Mouse (Mus musculus) stomach, embryonic 15.5 days (tissue): Measurements from ENCODE around the gene Swi5. TPM values are rescaled to one million over a fixed set of nuclear protein-coding genes. Genes with fewer than 3 reads are reported as not detected.
A peak's percentile ranks its signal among the peaks of the same experiment; 100 is the strongest.

Source experiments
- ATAC-seq: fragments of 200-750 bp; cut with Nextera tagmentation; 2 replicates; pipeline ENCODE4 v1.8.0; 2017; ENCODE audit warnings: low read depth, moderate number of reproducible peaks, moderate TSS enrichment; ENCODE audit not compliant: insufficient read depth, low FRiP score
- H3K27ac ChIP-seq: fragments of 300-500 bp; sonication (generic); 2 replicates; pipeline ENCODE4 v1.5.1; 2015; ENCODE audit warnings: mild to moderate bottlenecking, inconsistent platforms
- H3K27me3 ChIP-seq: fragments of 300-500 bp; sonication (generic); replicated peaks from 2 replicates; pipeline ENCODE4 v1.6.1; 2015; ENCODE audit warnings: inconsistent platforms
- H3K36me3 ChIP-seq: fragments of 300-500 bp; sonication (generic); 2 replicates; pipeline ENCODE4 v1.6.1; 2015; ENCODE audit warnings: inconsistent platforms
- H3K4me1 ChIP-seq: fragments of 300-500 bp; sonication (generic); 2 replicates; pipeline ENCODE4 v1.6.1; 2015; ENCODE audit warnings: inconsistent platforms
- H3K4me2 ChIP-seq: fragments of 300-500 bp; sonication (generic); 2 replicates; pipeline ENCODE4 v1.6.1; 2015; ENCODE audit warnings: mild to moderate bottlenecking, inconsistent platforms
- H3K4me3 ChIP-seq: fragments of 300-500 bp; sonication (generic); replicated peaks from 2 replicates; pipeline ENCODE4 v1.5.1; 2015; ENCODE audit warnings: inconsistent platforms
- H3K9ac ChIP-seq: fragments of 300-500 bp; sonication (generic); 2 replicates; pipeline ENCODE4 v1.6.1; 2015; ENCODE audit warnings: inconsistent platforms
- H3K9me3 ChIP-seq: fragments of 300-500 bp; sonication (generic); 2 replicates; pipeline ENCODE4 v1.6.1; 2016; ENCODE audit warnings: inconsistent platforms
- WGBS: fragments of 180-500 bp; shearing (Covaris S2); methylation state at CpG from one replicate; pipeline ENCODE4 v1.1.7; 2015; 5-methylcytosine and 5-hydroxymethylcytosine counted together
- polyA plus RNA-seq: library from polyadenylated mRNA; unstranded; fragments of >200 nt; fragmentation: Nextera tagmentation; extraction: Ambion mirVana; gene quantifications from 2 replicates; pipeline ENCODE4 v1.2.1, GENCODE M21; 2015

Swi5 gene
- 418 and 429 TPM in 2 replicates for polyA plus RNA-seq

DNA sequence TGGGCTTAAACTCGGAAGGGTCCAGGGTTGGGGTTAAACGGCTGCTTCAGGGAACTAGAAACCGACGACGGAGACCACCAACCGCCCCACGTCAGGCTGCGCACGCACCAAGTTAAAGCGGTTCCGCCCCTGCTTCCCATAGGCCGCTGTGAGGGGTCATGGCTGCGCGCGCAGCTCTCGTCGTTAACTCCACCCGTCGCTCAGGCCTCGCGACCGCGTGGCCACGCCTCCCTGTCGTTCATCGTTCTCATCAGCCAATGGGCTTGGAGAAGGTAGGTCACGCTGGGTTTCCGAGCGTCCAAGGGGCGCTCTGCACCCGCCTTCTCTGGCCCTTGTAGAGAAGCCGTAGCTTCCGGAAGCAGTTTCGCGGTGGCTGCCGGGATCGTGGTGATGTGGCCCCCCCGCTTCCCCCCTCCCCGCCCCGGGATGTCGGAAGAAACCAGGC is at the start of gene Swi5:
Swi5 (minus strand) TSS at position 153 of the 445 bp plus-strand sequence.
- H3K27ac ChIP-seq, result peak within 1 kb of the TSS; percentile 68
- peak within 1 kb of the TSS; percentile 91 for H3K9ac ChIP-seq
- under 1% methylated on average over 41 of the region's 41 CpGs for WGBS
- H3K4me2 ChIP-seq, result peak within 1 kb of the TSS; percentile 84
- ATAC-seq, result peak; percentile 99
- H3K4me3 ChIP-seq, result peak within 1 kb of the TSS; percentile 87
- H3K27me3 ChIP-seq, result no peaks in the 10 kb centered on the region
- peaks cover 16% of the 10 kb centered on the region for H3K4me1 ChIP-seq
- H3K36me3 ChIP-seq, result peaks cover 13% of the 10 kb centered on the region
- H3K9me3 ChIP-seq, result no peaks in the 10 kb centered on the region

DNA sequence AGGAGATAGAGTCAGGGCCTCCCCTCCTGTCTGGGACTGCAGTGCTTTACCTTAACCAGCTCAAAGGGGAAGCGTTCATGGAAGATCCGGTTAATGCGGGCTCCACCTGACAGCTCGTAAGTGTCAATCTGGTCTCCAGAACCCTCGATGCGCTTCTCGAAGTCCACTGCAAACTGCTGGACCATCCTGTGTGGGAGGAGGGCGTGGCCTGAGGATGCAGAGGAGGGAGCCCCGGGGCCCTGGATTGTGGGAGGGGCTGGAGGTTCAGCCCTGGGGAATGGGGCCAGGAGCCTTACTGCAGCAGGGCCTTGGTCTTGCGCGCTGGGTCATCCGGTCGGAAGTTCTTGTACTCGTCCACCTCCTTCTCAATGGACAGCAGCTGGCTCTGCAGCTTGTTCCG is 48.0 kb upstream of the Swi5 start:
- no peaks in the 10 kb centered on the region for H3K9me3 ChIP-seq
- 0 out of 2 replicates have a peak, but pooled peaks cover 2% of the 10 kb centered on the region for H3K4me1 ChIP-seq
- H3K27me3 ChIP-seq, result no peaks in the 10 kb centered on the region; the same call in 1 of the 2 replicates
- WGBS, result 52% methylated on average over 15 of the region's 15 CpGs
- no peaks in the 10 kb centered on the region for H3K36me3 ChIP-seq
- ATAC-seq, result no peak
- no peak overlapping the region for H3K4me2 ChIP-seq
- no peak overlapping the region for H3K27ac ChIP-seq
- no peak overlapping the region for H3K4me3 ChIP-seq
- no peak overlapping the region for H3K9ac ChIP-seq

DNA sequence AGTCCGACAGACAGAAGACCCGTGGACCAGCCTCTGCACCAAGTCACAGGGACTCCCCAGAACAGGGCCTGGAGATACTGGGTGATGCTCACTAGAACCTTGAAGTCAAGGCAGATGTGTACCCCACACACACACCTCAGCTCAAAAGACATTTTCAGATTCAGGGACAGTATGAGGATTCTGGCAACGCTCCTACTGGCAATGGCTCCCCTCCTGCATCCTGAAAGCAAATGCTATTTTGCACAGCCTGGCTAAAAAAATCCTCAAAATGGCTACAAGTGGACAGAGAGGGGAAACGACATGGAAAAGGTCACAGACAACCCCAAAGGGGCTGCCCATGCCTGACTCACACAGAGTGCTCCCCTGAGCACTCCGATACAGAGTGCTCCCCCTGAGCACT is 44.3 kb upstream of the Swi5 start:
- Histone ChIP-seq H3K4me3 (no peak overlapping the region), H3K27me3 (no peaks in the 10 kb centered on the region; the same call in 1 of the 2 replicates), H3K4me2 (no peak overlapping the region), H3K36me3 (no peaks in the 10 kb centered on the region), H3K27ac (no peak overlapping the region), H3K9ac (no peak overlapping the region), H3K4me1 (0 out of 2 replicates have a peak, but pooled peaks cover 5% of the 10 kb centered on the region), H3K9me3 (no peaks in the 10 kb centered on the region)
- no peak for ATAC-seq
- 89% methylated on average over 5 of the region's 5 CpGs for WGBS

DNA sequence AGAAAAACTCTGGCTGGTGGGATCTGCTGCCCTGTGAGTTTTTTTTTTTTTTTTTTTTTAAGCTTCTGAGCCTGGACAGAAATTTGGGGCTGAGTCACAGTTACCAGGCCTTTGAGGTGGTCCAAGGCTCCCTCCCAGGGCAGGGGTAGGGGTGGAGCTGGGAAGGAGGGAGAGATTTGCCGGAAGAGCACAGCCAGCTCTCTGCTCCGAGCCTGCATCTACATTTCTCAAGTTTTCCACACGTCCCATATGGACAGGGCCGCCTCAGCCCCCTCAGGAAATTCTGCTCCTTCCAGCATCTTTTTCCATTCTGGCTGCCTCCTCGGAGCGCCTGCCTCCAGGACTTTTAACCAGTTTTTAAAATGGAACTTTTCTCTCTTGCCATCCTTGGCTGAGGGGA is 41.7 kb upstream of the Swi5 start:
- Histone ChIP-seq H3K27ac (peak overlapping the region; percentile 74), H3K4me1 (0 out of 2 replicates have a peak, but pooled peaks cover 2% of the 10 kb centered on the region), H3K36me3 (no peaks in the 10 kb centered on the region), H3K9me3 (no peaks in the 10 kb centered on the region), H3K4me3 (no peak overlapping the region), H3K4me2 (no peak overlapping the region), H3K27me3 (no peaks in the 10 kb centered on the region), H3K9ac (no peak overlapping the region)
- no peak for ATAC-seq
- 34% methylated on average over 6 of the region's 6 CpGs for WGBS

DNA sequence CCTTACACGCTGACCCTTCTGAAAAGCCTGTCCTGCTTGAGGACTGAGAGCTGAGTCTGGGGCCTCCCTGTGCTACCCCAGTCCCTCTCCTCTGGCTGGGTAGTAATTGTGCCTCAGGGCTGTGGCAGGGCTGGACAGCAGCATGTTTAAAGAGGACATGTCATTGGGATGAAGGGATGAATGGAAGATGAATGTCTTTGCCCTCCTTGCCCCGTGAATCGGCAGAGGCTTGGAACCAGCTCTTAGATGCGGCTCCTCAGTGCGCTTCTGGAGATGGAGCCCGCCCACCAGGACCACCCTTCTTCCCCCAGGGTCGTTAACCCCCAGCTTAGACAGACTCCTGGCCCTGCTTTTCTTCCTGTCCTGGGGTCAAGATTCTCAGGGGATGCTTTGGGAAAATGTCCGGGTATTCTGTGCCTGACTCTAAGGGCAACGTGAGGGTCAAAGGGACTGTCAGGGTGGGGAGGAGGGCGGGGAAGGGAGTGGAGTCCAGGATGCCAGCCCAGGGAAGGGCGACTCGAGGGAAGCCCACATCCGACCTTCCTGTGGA is 41.1 kb upstream of the Swi5 start:
- H3K36me3 ChIP-seq, result no peaks in the 10 kb centered on the region
- H3K9me3 ChIP-seq, result no peaks in the 10 kb centered on the region
- 0 out of 2 replicates have a peak, but pooled peaks cover 2% of the 10 kb centered on the region for H3K4me1 ChIP-seq
- H3K9ac ChIP-seq, result no peak overlapping the region
- no peak overlapping the region for H3K4me3 ChIP-seq
- peak overlapping the region; percentile 59; the same call in 1 of the 2 replicates for H3K27ac ChIP-seq
- WGBS, result 39% methylated on average over 13 of the region's 13 CpGs
- H3K4me2 ChIP-seq, result no peak overlapping the region
- ATAC-seq, result no peak
- H3K27me3 ChIP-seq, result no peaks in the 10 kb centered on the region

DNA sequence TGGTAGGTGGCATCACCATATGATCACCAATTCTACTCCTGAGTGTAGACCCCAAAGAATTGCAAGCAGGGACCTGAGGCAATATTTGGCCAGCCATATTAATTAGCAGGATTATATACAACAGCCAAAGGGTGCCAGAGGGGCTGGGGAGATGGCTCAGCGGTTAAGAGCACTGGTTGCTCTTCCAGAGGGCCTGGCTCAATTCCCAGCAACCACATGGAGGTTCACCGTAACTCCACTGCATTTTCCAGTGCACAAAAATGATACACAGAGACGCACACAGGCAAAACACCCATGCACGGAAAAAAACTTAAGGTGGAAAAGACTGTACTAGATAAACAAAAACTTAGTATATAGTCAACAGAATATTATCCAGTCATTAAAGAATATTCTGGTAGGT is 39.3 kb upstream of the Swi5 start:
- Histone ChIP-seq H3K36me3 (no peaks in the 10 kb centered on the region), H3K9me3 (no peaks in the 10 kb centered on the region), H3K27me3 (no peaks in the 10 kb centered on the region), H3K9ac (no peak overlapping the region), H3K4me1 (0 out of 2 replicates have a peak, but pooled peaks cover 2% of the 10 kb centered on the region), H3K4me3 (no peak overlapping the region), H3K27ac (no peak overlapping the region), H3K4me2 (no peak overlapping the region)
- no peak for ATAC-seq
- WGBS, result 46% methylated on average over 4 of the region's 4 CpGs

DNA sequence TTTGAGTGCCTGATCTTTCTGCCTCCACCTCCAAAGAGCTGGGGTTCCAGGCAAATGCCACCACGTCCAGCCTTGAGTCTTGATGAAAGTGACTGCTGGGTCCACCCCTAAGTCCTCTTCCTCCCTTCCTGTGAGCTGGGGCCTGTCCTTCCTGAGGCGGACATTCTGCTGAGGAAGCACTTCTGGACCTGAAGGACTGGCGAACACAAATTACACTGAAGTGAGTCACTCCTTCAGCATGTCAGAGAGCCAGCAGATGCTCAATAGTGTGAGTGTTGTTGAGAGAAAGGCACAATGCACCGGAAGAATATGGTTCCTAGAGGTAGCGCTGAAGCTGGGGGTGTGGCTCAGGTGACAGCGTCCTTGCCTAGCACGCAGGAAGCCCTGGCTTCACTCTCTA is 37.5 kb upstream of the Swi5 start:
- peaks cover 7% of the 10 kb centered on the region for H3K4me1 ChIP-seq
- H3K4me2 ChIP-seq, result no peak overlapping the region
- no peaks in the 10 kb centered on the region for H3K9me3 ChIP-seq
- no peak for ATAC-seq
- H3K27me3 ChIP-seq, result no peaks in the 10 kb centered on the region
- H3K9ac ChIP-seq, result no peak overlapping the region
- no peaks in the 10 kb centered on the region for H3K36me3 ChIP-seq
- no peak overlapping the region for H3K27ac ChIP-seq
- 49% methylated on average over 7 of the region's 7 CpGs for WGBS
- no peak overlapping the region for H3K4me3 ChIP-seq

DNA sequence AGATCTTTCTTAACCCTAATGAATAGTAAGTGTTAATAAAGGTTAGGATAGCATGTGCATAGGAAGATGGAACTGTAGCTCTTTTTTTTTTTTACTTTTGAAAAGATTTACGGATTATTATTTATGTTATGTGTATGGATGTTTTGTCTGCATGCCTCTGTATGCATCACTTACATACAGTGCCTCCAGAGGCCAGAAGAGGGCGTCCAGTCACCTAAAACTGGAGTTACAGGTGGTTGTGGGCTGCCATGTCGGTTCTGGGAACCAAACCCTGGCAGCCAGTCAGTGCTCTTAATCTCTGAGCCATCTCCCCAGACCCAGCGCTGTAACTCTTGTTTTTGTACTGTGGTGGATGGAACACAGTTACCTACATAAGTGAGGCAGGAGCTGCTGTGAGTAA is 36.4 kb upstream of the Swi5 start:
- no peak for ATAC-seq
- H3K27ac ChIP-seq, result no peak overlapping the region
- H3K27me3 ChIP-seq, result no peaks in the 10 kb centered on the region
- H3K9me3 ChIP-seq, result no peaks in the 10 kb centered on the region
- H3K4me3 ChIP-seq, result no peak overlapping the region
- 60% methylated on average over 4 of the region's 4 CpGs for WGBS
- H3K36me3 ChIP-seq, result no peaks in the 10 kb centered on the region
- peaks cover 16% of the 10 kb centered on the region for H3K4me1 ChIP-seq
- H3K9ac ChIP-seq, result no peak overlapping the region
- no peak overlapping the region for H3K4me2 ChIP-seq

DNA sequence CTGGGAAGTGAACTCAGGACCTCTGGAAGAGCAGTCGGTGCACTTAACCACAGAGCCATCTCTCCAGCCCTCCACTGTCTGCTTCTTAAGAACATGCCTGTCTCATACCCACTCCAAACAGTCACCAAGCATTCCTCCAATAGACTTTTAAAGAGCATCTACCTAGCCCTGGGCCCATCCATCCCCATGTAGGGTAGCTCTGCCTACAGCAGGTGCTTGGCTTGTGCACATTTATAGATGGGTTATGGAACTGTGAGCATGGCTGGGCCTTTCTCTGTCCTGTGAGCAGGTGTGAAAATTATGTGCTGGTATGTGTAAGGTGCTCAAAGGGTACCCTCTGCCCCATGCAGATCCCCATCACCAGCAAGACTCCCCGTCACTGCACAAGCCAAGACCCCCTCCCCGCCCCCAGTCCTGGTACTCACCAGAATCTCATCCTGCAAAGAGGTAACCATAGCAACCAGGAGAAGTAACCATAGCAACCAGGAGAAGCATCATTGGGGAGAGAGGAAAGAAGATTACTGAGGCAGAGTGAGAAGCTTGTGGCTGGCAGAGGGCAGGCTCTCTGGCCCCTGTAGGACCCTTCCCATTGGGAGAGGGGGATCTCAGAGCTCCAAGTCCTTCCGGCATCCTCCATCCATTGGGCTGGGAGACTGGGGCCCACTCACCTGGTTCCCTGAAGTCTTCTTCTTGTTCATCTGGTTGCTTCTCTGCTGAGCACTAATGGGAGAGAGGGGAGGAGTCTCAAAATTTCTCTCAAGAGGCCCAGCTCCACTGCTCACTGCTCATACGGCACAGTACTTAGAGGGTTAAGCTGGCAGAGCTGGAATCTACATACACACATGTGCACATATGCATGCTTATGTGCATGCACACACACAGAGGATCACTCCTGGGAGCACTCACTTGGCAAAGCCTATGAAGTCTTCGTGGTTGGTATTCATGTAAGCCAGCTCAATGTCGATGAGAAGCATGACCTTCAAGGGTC is 35.2 kb upstream of the Swi5 start:
- ATAC-seq, result no peak
- H3K9me3 ChIP-seq, result no peaks in the 10 kb centered on the region
- H3K27ac ChIP-seq, result no peak overlapping the region
- 82% methylated on average over 7 of the region's 7 CpGs for WGBS
- H3K36me3 ChIP-seq, result no peaks in the 10 kb centered on the region
- peaks cover 19% of the 10 kb centered on the region for H3K4me1 ChIP-seq
- H3K4me2 ChIP-seq, result no peak overlapping the region
- no peak overlapping the region for H3K9ac ChIP-seq
- H3K4me3 ChIP-seq, result no peak overlapping the region
- H3K27me3 ChIP-seq, result no peaks in the 10 kb centered on the region

DNA sequence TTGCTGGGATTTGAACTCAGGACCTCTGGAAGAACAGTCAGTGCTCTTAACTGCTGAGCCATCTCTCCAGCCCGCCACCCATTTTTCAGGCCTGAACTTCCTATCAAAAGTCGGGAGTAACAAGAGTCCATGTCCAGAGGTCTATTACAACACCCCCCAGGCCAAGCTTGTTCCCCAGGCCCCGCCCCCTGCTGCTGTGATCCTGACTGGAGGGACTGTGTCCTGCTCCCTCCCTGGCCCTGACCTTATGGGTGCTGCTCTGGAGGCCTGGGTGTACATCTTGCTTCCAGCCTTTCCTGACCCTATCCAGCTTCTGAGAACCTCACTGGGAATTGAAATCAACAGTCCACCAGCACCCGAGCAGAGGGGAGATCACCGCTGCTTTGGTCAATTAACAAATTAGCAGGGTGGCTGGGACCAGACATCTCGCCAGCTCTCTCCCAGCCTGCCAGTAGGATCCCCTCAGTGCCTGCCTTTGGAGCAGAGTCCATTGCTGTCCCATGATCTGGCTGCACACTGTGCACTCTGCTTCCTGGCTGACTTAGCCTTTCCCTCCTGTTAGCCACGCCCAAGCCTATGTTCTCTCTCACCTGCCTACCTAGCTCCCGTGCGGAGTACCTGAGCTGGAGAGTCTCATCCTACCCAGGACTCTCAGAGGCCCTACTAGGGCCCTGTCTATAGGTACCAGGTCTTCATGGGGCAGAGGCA is 33.9 kb upstream of the Swi5 start:
- no peak overlapping the region for H3K4me3 ChIP-seq
- WGBS, result 70% methylated on average over 9 of the region's 9 CpGs
- no peak overlapping the region for H3K9ac ChIP-seq
- H3K4me2 ChIP-seq, result no peak overlapping the region
- H3K9me3 ChIP-seq, result no peaks in the 10 kb centered on the region
- H3K36me3 ChIP-seq, result no peaks in the 10 kb centered on the region
- H3K27me3 ChIP-seq, result no peaks in the 10 kb centered on the region
- ATAC-seq, result no peak
- H3K4me1 ChIP-seq, result peaks cover 31% of the 10 kb centered on the region
- 0 out of 2 replicates have a peak overlapping the region, but pooled peaks have one; percentile 16 for H3K27ac ChIP-seq

DNA sequence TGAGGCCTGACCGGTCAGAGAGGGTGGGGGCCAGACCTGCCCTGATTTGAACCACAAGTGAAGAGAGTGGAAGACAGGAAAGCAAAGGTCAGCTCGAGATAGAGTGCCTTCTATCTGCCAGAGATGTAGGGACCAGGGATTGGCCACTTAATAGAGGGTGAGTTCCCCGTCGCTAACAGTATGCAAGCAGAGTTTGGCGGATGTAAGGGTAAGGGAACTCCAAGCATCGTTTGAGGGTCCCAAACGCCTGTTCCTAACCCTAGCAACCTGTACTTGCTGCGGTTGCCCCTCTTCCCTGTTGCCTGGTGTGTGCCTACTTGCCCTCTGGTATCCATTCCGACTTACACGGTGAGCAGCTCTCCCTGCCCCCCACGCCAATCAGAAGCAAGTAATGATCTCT is 32.8 kb upstream of the Swi5 start:
- Histone ChIP-seq H3K4me2 (no peak overlapping the region), H3K36me3 (no peaks in the 10 kb centered on the region), H3K9me3 (no peaks in the 10 kb centered on the region), H3K27me3 (no peaks in the 10 kb centered on the region), H3K4me1 (peaks cover 37% of the 10 kb centered on the region), H3K4me3 (no peak overlapping the region), H3K9ac (no peak overlapping the region), H3K27ac (peak overlapping the region; percentile 91)
- WGBS, result 68% methylated on average over 11 of the region's 11 CpGs
- ATAC-seq, result no peak
